Mouse (Mus musculus): ENCODE results near the gene Homer2. TPM values are rescaled to one million over a fixed set of nuclear protein-coding genes. Genes with fewer than 3 reads are reported as not detected.

Gene Homer2
- total RNA-seq, 1 experiment from 2014 or later, result 0.45 TPM

DNA sequence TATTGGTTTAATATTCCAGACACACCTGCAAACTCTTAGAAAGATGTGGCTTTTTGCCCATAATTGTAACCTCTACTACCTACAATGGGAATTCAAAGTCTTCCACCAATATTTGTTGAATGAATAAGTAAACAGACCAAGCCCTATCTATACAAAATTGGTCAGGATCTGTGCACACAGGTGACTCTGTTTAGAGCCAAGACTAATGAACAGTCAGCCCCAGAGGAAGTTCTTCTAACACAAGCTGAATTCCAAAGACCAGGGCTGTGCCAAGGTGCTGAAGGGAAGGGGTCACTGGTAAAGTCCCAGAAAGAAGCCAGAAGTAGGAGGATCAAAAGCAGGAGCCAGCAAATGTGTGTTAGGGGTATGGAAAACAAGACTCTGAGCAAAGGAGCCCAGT lies 838 bp upstream of the Homer2 start:
- ATAC-seq (replicated peaks in 1 of 2; ENCODE audit: insufficient read depth in 1 of 2, low FRiP score in 2 of 2, low TSS enrichment in 1 of 2, low read depth in 1 of 2, poor library complexity in 2 of 2, severe bottlenecking in 2 of 2), result no peak

DNA sequence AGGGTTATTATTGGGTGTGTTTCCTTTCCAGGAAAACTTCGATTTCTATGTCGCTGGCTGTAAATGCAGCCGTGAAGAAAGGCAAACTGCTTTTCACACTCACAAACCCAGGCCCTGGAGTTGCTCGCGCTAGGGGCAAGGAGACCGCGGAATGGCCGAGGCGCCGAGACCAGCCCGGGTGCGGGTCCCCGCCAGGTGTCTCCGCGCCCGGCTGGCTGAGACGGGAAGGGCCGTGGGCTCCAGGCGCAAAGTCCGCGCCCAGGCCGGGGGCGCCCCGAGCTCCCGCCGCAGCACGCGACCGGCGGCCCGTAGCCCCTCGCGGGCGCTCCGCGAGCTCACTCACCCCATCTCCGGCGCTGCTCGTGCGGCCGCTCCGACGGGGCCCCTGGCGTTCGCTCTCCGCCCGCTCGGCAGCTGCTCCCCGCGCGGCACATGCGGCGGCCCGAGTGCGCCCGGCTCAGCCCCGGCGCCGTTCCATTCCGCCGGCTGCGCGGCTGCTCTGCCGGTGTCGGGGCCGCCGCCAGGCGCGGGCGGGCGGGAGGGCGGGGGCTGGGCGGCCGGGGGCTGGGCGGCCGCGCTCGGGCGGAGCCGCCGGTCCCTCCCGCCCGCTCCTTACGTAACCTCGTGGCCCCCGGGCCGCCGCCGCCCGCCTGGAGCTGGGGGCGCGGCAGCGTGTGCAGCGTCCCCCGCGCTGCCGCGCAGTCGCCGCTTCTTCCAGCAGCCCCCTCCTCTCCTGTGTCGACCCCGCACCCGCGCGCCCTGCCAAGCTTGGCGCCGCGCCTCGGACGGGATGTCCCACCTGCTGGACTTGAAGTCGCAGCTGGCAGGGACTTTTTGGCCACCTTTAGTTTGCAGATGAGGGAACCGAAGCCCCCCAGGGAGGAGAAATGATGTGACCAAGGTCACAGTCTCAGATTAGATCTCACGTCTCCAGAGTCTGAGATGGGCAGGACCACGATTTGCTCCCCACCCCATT lies 623 bp downstream of the Homer2 start:
- ATAC-seq (replicated peaks in 1 of 2; ENCODE audit: insufficient read depth in 1 of 2, low FRiP score in 2 of 2, low TSS enrichment in 1 of 2, low read depth in 1 of 2, poor library complexity in 2 of 2, severe bottlenecking in 2 of 2), result no peak

DNA sequence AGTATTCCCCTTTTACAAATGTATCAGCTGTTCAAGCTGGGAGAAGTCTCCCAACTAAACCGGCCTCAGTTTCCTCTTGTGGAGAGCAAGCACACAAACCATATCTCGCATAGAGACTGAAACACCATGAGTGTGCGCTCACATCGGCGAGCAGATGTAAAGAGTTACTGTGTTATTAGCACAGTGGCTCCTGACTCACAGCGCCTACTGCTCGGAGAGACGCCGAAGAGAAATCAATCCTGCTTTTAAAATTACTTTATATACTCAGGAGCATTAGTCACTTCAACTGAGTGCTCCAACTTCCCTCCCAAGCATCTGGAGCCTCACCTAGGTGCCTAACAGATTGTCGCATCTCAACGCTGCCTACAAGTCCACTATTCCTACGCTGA lies 1.3 kb downstream of the Homer2 start:
- ATAC-seq (replicated peaks in 1 of 2; ENCODE audit: insufficient read depth in 1 of 2, low FRiP score in 2 of 2, low TSS enrichment in 1 of 2, low read depth in 1 of 2, poor library complexity in 2 of 2, severe bottlenecking in 2 of 2), result no peak

DNA sequence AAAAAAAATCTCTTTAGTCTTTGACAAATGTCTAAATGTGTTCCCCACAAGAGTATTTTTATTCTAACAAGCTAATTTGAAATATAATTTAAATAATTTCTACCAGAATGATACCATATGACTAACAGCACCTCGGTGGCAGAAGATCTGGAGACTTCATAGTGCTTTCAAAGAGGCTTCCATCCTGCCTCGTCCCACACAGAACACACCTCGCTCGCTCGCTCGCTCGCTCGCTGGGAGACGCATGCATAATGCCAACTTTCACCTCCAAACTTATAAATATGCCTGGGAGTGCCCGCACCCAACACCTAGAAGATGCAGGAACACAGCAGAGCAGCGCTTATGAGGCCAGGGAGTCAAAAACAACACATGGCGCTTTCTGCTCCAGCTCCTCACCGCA lies 9.0 kb downstream of the Homer2 start:
- ATAC-seq (replicated peaks in 1 of 2; ENCODE audit: insufficient read depth in 1 of 2, low FRiP score in 2 of 2, low TSS enrichment in 1 of 2, low read depth in 1 of 2, poor library complexity in 2 of 2, severe bottlenecking in 2 of 2), result no peak

DNA sequence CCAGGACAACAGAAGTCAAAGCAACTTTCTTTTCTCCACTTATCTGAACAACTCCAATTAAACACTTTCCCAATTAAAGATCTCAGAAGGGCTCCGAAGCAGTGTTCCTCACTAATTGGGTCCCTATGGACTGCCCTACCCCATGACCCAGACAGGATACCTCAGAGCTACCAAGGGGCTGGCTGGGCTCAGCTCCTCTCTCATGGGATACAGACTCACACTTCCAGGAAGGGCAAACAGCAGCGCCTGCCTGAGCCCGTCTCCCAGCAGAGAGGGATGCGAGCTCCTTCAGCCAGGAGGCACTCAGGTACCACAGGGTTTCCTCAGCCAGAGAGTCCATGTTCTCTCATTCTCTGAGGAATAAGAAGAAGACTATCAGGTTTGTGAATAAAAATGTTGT lies 9.4 kb downstream of the Homer2 start:
- ATAC-seq (replicated peaks in 1 of 2; ENCODE audit: insufficient read depth in 1 of 2, low FRiP score in 2 of 2, low TSS enrichment in 1 of 2, low read depth in 1 of 2, poor library complexity in 2 of 2, severe bottlenecking in 2 of 2), result no peak

DNA sequence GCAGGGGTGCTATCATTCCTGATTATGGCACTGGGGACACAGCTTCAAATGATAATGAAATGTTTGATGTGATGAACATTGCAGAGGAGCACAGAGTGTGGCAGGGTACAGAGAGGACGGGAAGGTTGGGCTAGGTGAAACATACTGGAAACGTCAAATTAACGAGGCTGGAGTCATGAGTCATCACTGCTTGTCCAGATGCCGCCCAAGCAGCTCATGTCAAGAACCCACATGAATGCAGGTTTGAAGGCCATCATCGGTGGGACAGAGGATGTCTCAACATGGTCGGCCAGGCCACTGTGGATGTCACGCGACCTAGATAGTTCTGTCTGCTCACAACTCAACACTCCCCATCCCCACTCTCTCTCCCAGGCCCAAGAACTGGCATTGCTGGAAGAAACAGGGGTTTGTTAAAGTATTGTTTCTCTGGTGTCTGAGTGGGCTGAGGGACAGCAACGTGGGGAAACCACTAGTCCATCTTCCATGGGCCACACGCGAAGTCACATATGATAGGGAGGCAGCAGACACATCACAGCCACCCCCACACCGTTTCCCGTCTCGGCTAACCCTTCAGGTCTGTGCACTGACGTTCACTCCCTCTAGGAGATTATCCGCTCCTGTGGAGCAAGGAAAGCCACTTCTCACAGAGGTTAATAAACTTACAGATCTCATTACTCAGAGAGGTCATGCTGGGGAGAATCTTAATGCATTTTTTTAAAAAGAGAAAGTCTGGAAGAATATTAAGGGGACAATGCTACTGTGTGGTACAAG lies 11.4 kb downstream of the Homer2 start:
- ATAC-seq (replicated peaks in 1 of 2; ENCODE audit: insufficient read depth in 1 of 2, low FRiP score in 2 of 2, low TSS enrichment in 1 of 2, low read depth in 1 of 2, poor library complexity in 2 of 2, severe bottlenecking in 2 of 2), result no peak

DNA sequence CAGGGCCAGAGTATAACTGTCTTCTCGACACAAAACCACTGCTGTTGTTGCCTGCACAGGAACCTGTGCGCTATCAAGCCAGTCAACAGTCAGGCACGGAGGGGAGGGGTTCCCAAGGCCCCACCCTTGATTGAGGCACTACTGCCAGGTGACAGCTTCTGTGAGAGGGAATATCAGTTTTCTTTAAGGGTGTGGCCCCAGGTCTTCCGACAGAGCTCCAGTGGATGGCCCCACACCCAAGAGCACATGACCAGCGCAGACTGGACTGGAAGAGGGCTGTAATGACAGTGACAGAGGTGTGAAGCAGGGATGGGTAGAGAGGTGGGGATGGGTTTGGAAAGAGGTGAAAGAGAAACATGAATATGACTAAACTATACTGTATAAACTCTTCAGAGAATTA lies 16.3 kb downstream of the Homer2 start:
- no peak for ATAC-seq (replicated peaks in 1 of 2; ENCODE audit: insufficient read depth in 1 of 2, low FRiP score in 2 of 2, low TSS enrichment in 1 of 2, low read depth in 1 of 2, poor library complexity in 2 of 2, severe bottlenecking in 2 of 2)

DNA sequence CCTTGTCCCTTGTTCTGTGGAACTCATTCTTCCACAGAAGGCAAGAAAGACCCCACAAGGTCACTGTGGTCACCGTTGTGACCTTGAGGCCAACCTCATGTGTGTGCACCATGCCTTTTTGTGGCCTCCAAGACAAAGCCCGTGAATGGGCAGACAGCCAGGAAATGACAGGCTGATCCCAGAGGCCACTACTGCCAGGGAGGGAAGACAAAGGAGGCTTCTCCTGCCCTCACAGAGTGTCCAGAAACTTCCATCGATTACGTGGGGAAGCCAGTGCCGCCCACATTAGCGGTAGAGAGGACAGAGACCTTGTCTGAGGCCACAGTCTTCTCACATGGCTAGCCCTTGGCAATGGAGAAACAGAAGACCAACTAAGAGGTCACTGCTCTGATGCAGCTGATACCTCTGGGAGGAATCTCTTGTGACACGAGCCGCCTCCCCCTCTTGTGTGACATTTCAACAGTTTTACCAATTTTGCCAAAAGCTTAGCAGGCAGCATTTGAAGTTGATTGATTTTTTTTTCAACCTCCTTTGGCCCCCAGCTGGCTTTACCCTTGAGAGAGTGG lies 18.1 kb downstream of the Homer2 start:
- no peak for ATAC-seq (replicated peaks in 1 of 2; ENCODE audit: insufficient read depth in 1 of 2, low FRiP score in 2 of 2, low TSS enrichment in 1 of 2, low read depth in 1 of 2, poor library complexity in 2 of 2, severe bottlenecking in 2 of 2)

DNA sequence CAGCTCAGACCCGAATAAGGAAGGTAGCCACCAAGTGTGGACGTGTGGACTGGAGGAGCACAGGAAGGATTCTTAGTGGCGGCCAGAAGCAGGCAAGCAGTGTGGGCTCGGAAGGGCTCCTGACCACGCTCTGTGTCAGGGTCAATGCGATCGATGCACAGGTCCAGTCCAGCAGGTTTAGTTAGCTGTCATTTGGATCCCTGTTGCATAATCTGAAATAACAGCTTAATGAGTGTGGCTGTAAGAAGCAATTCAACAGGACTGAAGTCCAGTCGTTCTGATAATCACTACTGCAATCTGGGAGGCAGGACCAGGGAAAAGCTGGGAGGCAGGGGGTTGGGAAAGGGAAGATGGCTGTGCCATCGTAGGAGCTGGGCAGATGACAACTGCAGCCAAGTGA lies 18.9 kb downstream of the Homer2 start:
- no peak for ATAC-seq (replicated peaks in 1 of 2; ENCODE audit: insufficient read depth in 1 of 2, low FRiP score in 2 of 2, low TSS enrichment in 1 of 2, low read depth in 1 of 2, poor library complexity in 2 of 2, severe bottlenecking in 2 of 2)

DNA sequence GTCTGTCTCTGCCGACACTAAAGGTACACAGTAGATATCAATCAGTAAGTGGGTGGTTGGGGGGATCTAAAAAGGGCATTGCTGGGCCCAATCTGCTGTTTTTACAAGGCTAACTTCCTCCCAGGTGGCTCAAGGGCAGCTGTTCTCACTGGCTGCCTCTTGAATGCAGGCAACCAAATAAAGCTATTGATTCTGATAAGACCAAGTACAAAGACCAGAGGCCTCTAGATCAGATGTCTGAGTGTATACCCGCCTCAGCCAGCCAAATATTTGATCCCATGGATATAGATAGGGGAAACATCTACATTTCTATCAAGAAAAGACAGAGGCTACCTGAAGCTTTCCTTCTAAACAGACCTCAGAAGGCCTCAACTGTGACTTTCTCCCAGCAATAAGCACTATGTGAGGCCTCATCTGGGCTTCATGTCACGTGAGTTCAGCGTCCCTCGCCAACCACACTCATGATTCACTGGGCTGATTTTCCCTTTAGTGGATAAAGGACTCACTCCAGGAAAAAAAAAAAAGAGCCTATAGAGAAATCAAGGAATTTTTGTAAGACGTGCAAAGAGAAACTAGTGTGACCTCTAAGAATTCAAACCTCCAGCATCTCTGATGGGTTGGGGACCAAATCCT lies 19.5 kb downstream of the Homer2 start:
- no peak for ATAC-seq (replicated peaks in 1 of 2; ENCODE audit: insufficient read depth in 1 of 2, low FRiP score in 2 of 2, low TSS enrichment in 1 of 2, low read depth in 1 of 2, poor library complexity in 2 of 2, severe bottlenecking in 2 of 2)

DNA sequence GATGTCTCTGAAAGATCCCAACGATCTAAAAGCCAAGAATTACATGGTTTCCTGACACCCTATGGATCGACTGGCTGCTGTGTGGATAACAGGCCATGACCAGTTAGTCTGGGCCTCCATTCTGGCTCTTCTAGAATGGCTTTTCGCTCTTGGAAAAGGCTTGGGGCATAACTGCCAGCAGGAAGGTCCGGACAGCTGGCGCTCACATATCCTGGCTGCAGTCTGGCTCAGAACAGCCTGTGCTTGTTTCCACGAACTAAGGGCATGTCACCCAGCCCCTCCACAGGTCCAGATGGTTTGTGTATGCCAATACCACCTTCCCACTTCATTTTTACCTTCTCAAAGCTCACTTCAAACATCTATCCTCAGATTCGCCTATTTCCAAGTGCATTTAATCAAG lies 22.0 kb downstream of the Homer2 start:
- no peak for ATAC-seq (replicated peaks in 1 of 2; ENCODE audit: insufficient read depth in 1 of 2, low FRiP score in 2 of 2, low TSS enrichment in 1 of 2, low read depth in 1 of 2, poor library complexity in 2 of 2, severe bottlenecking in 2 of 2)

DNA sequence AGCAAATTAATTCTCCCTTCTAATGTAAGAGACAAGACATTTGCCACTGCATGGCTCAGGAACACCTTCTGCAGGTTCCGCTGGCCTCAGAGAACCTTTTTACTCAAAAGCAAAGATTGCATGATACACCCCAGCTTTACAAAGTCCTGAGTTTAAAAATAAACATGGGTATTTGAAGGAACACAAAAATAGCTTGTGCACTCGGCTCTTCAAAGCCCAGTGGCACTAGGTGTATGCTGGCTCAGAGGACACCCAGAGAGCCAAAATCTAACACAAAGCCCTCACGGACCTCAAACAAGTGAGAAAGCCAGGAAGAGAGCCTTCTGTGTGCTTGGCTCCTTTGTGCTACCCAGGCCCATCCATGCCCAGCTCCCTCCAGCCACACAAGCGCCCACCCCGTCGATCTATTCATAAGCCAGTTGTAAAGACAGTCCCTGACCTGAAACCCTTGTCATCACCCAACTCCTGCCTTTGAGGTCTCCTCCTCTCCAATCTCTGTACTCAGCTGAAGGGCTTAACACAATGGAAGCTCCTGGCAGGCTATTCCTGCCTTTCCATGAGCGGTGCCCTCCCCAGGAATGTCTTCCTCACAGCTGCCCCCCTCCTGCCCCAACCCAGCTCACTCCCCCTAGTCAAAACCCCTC lies 23.4 kb downstream of the Homer2 start:
- no peak for ATAC-seq (replicated peaks in 1 of 2; ENCODE audit: insufficient read depth in 1 of 2, low FRiP score in 2 of 2, low TSS enrichment in 1 of 2, low read depth in 1 of 2, poor library complexity in 2 of 2, severe bottlenecking in 2 of 2)

DNA sequence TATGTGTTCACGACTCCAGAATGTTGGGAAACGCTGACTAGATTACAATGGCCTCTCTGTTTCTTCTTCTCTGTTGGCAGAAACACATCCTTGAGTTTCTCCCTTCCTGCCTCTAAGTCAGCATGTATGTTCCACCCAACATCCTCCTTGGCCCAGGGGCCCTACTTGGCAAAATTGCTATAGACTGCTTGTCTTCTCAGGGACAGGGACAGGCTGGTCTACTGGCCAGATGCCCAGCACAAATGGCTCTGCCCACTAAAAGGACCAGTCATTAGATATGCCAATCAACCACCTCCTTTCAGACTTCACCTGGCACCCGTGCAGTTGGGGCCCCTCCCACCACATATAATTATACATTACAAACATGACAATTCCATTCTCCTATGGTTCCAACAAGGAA lies 25.9 kb downstream of the Homer2 start:
- no peak for ATAC-seq (replicated peaks in 1 of 2; ENCODE audit: insufficient read depth in 1 of 2, low FRiP score in 2 of 2, low TSS enrichment in 1 of 2, low read depth in 1 of 2, poor library complexity in 2 of 2, severe bottlenecking in 2 of 2)

DNA sequence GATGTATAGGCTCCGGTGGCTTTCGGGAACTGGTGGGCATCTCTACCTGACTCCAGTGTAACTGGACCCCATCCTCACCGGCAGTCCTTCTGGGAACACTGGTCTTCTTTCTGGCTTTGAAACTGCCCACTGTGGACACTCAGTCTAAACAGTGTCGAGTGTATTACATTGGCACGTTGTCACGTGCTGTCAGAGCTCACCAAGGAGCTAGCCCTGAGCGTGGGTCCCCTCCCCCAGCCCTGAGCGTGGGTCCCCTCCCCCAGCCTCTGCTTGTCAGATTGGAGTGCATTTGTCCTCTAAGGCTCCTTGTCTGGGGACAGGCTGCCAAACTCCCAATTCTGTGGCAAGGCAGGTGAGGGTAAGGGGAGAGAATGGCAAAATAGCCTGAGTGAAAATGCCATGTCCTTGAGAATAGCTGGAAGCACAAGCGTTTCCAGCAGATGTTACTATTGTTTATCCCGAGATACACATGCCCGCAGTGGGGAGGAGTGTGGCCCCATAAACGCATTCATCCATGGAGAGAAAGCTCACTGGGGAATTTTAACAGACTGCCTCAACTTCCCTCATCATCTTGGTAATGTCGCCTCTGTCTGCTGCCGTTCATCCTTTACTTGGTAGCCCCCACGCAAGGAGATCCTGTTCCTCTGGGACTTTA lies 33.8 kb downstream of the Homer2 start:
- ATAC-seq (replicated peaks in 1 of 2; ENCODE audit: insufficient read depth in 1 of 2, low FRiP score in 2 of 2, low TSS enrichment in 1 of 2, low read depth in 1 of 2, poor library complexity in 2 of 2, severe bottlenecking in 2 of 2), result no peak

DNA sequence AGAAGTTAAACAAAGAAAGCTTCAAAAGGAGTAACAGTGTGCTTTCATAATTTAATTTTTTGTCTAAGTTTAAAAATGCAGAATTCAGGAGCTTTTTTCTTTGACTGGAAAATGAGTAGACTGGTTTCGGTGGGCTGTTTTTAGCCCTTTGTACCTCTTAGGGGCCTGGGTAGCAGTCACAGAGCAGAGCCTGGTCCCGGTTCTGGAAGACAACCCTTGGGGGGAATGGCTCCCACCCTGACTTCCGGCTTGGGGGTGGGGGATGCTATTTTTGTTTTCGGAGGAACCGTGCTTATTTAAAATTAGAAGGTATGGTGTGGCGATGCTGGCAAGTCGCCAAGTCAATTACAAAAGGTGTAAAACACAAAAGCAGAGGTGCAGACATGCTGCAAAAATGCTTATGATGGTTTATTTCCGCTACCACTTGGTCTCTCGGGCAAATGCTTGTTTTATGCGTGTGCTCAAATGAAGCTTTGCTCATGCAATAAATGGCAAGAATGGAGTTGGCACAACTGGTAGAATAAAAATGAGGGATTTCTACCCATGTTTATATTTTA lies 34.5 kb downstream of the Homer2 start:
- ATAC-seq (replicated peaks in 1 of 2; ENCODE audit: insufficient read depth in 1 of 2, low FRiP score in 2 of 2, low TSS enrichment in 1 of 2, low read depth in 1 of 2, poor library complexity in 2 of 2, severe bottlenecking in 2 of 2), result no peak

DNA sequence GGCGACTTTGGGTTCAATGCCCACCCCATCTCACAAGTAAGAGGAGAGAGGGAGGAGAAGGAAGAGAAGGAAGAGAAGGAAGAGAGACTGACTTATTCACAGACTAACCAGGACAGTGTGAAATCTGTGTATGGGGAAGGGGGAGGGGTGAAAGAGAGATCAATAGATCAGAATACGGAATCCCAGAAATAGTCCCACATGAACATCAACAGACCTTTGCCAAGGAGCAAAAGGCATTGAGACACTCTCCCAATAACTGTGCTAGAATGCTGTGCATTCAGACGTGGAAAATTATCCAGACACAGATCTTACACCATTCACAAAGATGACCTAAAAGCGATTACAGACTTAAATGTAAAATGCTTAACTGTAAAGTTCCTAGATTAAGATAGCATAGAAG lies 40.2 kb downstream of the Homer2 start:
- no peak for ATAC-seq (replicated peaks in 1 of 2; ENCODE audit: insufficient read depth in 1 of 2, low FRiP score in 2 of 2, low TSS enrichment in 1 of 2, low read depth in 1 of 2, poor library complexity in 2 of 2, severe bottlenecking in 2 of 2)

DNA sequence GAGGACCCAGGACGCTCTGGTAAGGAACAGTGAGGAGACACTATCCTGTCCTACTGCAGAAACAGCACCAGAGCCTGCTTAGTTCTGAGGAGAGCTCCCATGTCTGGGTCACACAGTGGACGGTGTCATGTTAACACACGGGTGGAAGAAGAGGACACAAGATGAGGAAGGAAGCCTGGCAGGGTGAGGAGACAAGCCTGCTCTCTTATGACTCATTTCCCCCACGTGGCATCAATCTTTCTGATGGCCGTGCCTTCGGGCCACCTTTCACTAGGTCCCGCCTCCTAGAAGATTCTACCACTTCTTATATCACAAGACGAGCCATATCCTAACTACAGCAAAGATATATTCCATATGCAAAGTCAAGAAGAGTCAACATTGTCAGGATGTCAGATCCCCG lies 40.7 kb downstream of the Homer2 start:
- no peak for ATAC-seq (replicated peaks in 1 of 2; ENCODE audit: insufficient read depth in 1 of 2, low FRiP score in 2 of 2, low TSS enrichment in 1 of 2, low read depth in 1 of 2, poor library complexity in 2 of 2, severe bottlenecking in 2 of 2)
